Mouse (Mus musculus) cerebellum, adult 2 months (tissue): ENCODE measurements around the gene Adipor1.

ENCODE experiments used
- CTCF ChIP-seq: fragments of 200-500 bp; IDR thresholded peaks from 2 replicates; pipeline ENCODE4 v1.5.1; 2011; ENCODE audit warnings: low read depth, mild to moderate bottlenecking, control low read depth, low read length, moderate library complexity, borderline replicate concordance; ENCODE audit not compliant: insufficient read depth
- POLR2A ChIP-seq: fragments of 200-500 bp; IDR thresholded peaks from 2 replicates; pipeline ENCODE4 v1.6.1; 2011; ENCODE audit warnings: low read length, control low read depth, borderline replicate concordance; ENCODE audit not compliant: insufficient read depth

- TF ChIP-seq CTCF (no peak), POLR2A (no peak)
Observed at GRCm38 (mm10) chr1:134374124-134374523, 41.1 kb upstream of the Adipor1 start.
